Mouse (Mus musculus) macrophage (primary cell): Measurements from ENCODE around the gene Camk2d. TPM values are rescaled to one million over a fixed set of nuclear protein-coding genes. Genes with fewer than 3 reads are reported as not detected.

ENCODE experiments used
- H3K27ac ChIP-seq: fragments of 350-480 bp; formaldehyde crosslinking; 2 replicates; pipeline ENCODE4 v1.9.0; 2021
- H3K36me3 ChIP-seq: fragments of 350-480 bp; formaldehyde crosslinking; 2 replicates; pipeline ENCODE4 v1.9.0; 2021; ENCODE audit errors: inconsistent target
- H3K4me3 ChIP-seq: fragments of 350-480 bp; formaldehyde crosslinking; 2 replicates; pipeline ENCODE4 v1.9.0; 2021; ENCODE audit errors: inconsistent target
- H3K79me2 ChIP-seq: fragments of 350-480 bp; formaldehyde crosslinking; 2 replicates; pipeline ENCODE4 v1.9.0; 2021; ENCODE audit errors: inconsistent target
- WGBS: methylation state at CpG from one replicate; pipeline ENCODE4 v1.1.7; 2026; ENCODE audit warnings: inconsistent platforms; ENCODE audit not compliant: missing documents; 5-methylcytosine and 5-hydroxymethylcytosine counted together
- polyA plus RNA-seq: library from polyadenylated mRNA; stranded (reverse); fragments of 250-400 nt; gene quantifications from 3 replicates; pipeline ENCODE4 v1.2.4, GENCODE M21; 2018; ENCODE audit warnings: inconsistent platforms

Gene Camk2d
- polyA plus RNA-seq, 1 experiment from 2014 or later: 69.7 TPM

DNA sequence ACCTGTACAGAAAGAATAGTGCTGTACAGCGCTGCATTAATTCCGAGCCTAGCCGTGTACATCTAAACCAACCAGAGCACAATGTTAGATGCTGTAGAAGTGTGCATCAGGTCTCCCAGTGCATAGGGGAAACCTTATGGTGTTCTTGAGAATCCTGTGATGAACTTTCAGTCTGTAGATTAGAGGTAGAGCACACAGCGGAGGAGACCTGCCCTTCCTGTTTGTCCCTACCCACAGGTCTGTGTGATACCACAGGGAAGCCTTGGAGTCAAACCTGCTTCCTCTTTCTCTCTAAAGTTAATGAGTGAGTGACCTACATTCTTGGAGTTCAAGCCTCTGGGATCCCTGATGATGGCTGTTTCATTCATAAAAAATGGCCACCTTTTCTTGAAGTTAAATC is 54.2 kb downstream of the Camk2d start:
- 76% methylated on average over 4 of the region's 4 CpGs for WGBS
- Histone ChIP-seq H3K27ac (no peak overlapping the region), H3K36me3 (no peaks in the 10 kb centered on the region), H3K79me2 (peaks cover 83% of the 10 kb centered on the region), H3K4me3 (no peak overlapping the region)

GRCm38 (mm10) chr3:126650747-126651146 is 54.6 kb downstream of the Camk2d start:
- no peak overlapping the region for H3K27ac ChIP-seq
- H3K36me3 ChIP-seq: no peaks in the 10 kb centered on the region
- 92% methylated on average over 6 of the region's 6 CpGs for WGBS
- H3K79me2 ChIP-seq: peaks cover 83% of the 10 kb centered on the region
- no peak overlapping the region for H3K4me3 ChIP-seq

GRCm38 (mm10) chr3:126652361-126652760 is 56.3 kb downstream of the Camk2d start:
- no peak overlapping the region for H3K27ac ChIP-seq
- H3K4me3 ChIP-seq: no peak overlapping the region
- H3K79me2 ChIP-seq: peaks cover 90% of the 10 kb centered on the region
- no peaks in the 10 kb centered on the region for H3K36me3 ChIP-seq
- WGBS: 62% methylated on average over 2 of the region's 2 CpGs

DNA sequence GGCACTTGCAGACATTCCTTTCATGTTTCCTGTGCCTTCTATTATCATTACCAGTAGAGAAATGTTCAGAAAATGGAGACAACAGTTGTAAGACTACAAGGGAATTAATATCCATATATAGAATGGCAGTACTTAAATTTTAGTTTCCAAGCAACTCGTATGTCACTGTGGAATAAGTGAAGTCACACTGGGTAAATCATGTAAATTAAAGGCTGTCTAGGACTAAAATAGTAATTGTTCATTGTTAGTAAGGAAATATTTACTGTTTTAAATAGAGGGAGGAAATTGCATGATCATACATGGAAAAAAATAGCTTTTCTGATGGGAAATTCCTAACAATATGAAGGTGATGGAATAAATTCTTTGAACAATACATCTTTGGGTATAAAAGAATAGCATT is 57.0 kb downstream of the Camk2d start:
- Histone ChIP-seq H3K27ac (no peak overlapping the region), H3K36me3 (no peaks in the 10 kb centered on the region), H3K4me3 (no peak overlapping the region), H3K79me2 (peaks cover 85% of the 10 kb centered on the region)
- WGBS: 86% methylated on average over 1 of the region's 1 CpGs

DNA sequence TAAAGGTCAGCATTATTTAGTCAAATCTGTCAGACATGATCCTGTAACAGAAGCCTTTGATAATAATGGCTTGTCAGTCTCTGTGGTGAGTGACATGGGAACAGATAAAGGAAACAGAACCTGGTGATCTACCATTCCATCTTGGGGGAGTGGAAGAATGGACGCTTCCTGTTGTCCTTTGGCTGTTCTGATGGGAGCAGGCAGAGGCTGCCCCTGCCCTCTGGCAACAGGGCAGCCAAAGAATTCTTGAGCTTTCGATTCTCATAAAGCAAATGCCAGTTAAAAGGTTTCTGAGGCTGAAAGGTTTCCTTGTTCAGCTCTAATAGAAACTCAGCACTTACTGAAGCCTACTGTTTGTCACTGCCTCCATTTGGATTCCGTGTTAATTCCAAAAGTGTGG is 60.1 kb downstream of the Camk2d start:
- WGBS: 97% methylated on average over 3 of the region's 3 CpGs
- peaks cover 80% of the 10 kb centered on the region for H3K79me2 ChIP-seq
- H3K36me3 ChIP-seq: no peaks in the 10 kb centered on the region
- H3K4me3 ChIP-seq: no peak overlapping the region
- no peak overlapping the region for H3K27ac ChIP-seq

DNA sequence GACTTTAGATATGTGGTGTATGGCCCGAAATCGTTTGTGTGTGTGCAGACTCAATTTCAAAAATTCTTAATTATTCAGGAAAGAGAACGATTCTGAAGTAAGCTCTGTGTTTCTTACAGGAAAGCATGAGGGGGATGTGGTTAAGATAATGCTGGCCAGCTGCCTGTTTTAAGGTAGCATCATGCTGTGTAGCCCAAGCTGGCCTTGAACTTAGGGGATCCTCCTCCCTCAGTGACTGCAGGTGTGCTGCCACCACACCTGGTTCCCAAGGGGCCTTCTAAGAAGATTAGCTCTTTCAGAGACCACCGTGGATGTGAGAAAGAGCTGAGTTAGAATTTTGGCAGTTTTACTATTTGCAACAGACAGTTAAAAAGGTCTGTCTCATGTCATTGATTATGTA is 61.8 kb downstream of the Camk2d start:
- peak overlapping the region; percentile 13; the same call in 1 of the 2 replicates for H3K27ac ChIP-seq
- H3K79me2 ChIP-seq: peaks cover 80% of the 10 kb centered on the region
- H3K36me3 ChIP-seq: no peaks in the 10 kb centered on the region
- H3K4me3 ChIP-seq: no peak overlapping the region
- WGBS: 26% methylated on average over 4 of the region's 4 CpGs

DNA sequence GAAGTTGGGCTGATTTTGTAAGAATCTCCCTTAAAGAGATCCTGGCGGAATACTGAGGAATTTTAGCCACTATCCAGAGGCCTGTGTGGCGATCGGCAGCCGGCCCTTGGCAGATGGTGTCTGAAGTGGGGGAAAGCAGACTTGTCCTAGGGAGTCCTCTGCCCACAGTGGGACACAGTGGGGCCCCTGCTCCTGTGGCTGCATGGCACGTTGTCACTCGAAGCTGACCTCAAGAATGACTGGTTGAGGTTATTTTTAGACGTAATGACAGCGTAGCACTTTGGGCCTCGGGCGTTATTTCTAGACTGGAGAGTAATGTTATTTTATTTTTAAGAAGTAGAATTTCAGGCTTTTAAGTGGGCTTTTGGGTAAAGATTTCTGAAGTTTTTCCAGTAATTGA is 62.7 kb downstream of the Camk2d start:
- H3K27ac ChIP-seq: peak overlapping the region; percentile 10
- no peaks in the 10 kb centered on the region for H3K36me3 ChIP-seq
- H3K4me3 ChIP-seq: no peak overlapping the region
- peaks cover 80% of the 10 kb centered on the region for H3K79me2 ChIP-seq
- 50% methylated on average over 10 of the region's 10 CpGs for WGBS

GRCm38 (mm10) chr3:126659235-126659634 is 63.1 kb downstream of the Camk2d start:
- no peaks in the 10 kb centered on the region for H3K36me3 ChIP-seq
- 72% methylated on average over 8 of the region's 8 CpGs for WGBS
- H3K4me3 ChIP-seq: no peak overlapping the region
- peak overlapping the region; percentile 10 for H3K27ac ChIP-seq
- H3K79me2 ChIP-seq: peaks cover 80% of the 10 kb centered on the region

DNA sequence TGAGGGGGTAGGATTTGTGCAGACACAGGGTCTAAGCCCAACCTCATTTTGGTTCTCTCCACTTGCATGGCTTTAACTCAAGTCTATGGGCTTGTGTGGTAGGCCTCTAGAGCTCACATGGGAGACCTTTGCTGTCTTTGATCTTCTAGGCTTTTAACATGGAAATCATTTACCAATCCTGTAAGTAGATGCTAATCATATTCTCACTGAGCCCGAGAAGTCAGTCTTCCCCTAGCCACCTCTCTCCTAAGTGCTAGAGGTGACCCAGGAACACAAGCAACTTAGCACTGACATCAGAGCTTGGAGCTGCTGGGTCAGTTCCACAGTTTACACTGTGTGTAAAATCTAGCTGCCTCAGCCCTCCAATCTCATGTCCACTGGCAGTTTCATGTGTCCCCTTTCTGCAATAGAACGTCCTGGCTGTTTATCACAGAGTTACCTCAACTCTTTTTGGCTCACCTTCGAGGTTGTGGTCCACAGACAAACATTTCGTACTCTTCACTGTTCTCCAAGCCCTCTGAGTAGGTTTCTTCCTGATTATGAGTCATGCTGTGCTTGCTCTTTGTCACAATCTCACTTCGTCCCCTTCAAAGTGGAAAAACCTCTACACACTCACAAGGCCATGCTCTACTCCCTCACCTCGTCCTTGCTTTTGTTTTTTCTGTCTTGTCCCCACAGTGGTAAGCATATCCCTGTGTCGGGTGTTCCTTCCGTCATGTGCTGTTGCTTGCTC is 63.9 kb downstream of the Camk2d start:
- Histone ChIP-seq H3K27ac (peak overlapping the region; percentile 51), H3K36me3 (no peaks in the 10 kb centered on the region), H3K4me3 (no peak overlapping the region), H3K79me2 (peaks cover 81% of the 10 kb centered on the region)
- WGBS: 86% methylated on average over 8 of the region's 8 CpGs

GRCm38 (mm10) chr3:126660575-126660974 is 64.5 kb downstream of the Camk2d start:
- Histone ChIP-seq H3K36me3 (no peaks in the 10 kb centered on the region), H3K79me2 (peaks cover 83% of the 10 kb centered on the region), H3K27ac (peak overlapping the region; percentile 51), H3K4me3 (no peak overlapping the region)
- 46% methylated on average over 2 of the region's 2 CpGs for WGBS

GRCm38 (mm10) chr3:126660986-126661385 is 64.9 kb downstream of the Camk2d start:
- WGBS: 31% methylated on average over 6 of the region's 6 CpGs
- H3K4me3 ChIP-seq: no peak overlapping the region
- no peaks in the 10 kb centered on the region for H3K36me3 ChIP-seq
- H3K27ac ChIP-seq: peak overlapping the region; percentile 51
- peaks cover 83% of the 10 kb centered on the region for H3K79me2 ChIP-seq

DNA sequence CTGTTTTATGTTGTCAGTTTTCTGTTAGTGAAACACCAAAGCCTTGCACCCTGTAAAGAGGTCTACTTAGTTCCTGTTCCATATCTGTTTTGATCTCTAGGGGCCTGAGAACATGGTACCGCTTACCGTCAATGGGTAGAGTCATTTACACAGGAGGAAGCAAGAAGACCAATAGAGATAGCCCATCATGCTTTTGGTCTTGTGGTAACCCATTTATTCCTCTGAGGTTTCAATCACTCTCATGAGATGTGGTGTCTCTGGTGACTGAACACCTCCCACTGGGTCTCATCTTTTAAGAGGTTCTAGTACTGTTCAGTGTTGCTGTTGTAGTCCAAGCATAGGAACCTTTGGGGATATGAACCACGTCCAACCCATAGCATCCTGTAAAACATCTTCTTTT is 65.8 kb downstream of the Camk2d start:
- H3K27ac ChIP-seq: no peak overlapping the region
- no peak overlapping the region for H3K4me3 ChIP-seq
- 93% methylated on average over 3 of the region's 3 CpGs for WGBS
- H3K79me2 ChIP-seq: peaks cover 83% of the 10 kb centered on the region
- H3K36me3 ChIP-seq: no peaks in the 10 kb centered on the region

DNA sequence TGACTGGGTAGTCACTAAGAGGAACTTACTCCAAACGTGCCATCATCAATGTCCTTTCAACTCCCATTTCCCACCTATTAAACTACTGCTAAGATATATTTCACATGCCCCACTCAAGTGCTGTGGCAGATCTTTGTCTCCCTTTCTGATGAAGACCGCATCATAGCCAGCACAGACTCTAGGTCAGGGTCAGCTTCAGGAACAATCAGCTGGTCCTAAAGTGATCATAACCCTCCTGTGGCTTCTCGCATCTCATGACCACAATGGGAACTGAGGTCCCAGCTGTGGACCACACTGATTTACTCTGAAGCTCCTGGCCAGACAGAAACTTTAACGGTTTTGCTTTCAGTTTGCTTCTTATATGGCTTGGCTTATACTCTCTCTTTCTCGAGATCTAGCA is 67.3 kb downstream of the Camk2d start:
- Histone ChIP-seq H3K79me2 (peaks cover 98% of the 10 kb centered on the region), H3K27ac (no peak overlapping the region), H3K4me3 (no peak overlapping the region), H3K36me3 (no peaks in the 10 kb centered on the region)
- 63% methylated on average over 5 of the region's 5 CpGs for WGBS

GRCm38 (mm10) chr3:126665866-126666265 is 69.8 kb downstream of the Camk2d start:
- H3K27ac ChIP-seq: no peak overlapping the region
- H3K36me3 ChIP-seq: no peaks in the 10 kb centered on the region
- WGBS: 71% methylated on average over 1 of the region's 1 CpGs
- H3K79me2 ChIP-seq: peaks cover 100% of the 10 kb centered on the region
- no peak overlapping the region for H3K4me3 ChIP-seq

DNA sequence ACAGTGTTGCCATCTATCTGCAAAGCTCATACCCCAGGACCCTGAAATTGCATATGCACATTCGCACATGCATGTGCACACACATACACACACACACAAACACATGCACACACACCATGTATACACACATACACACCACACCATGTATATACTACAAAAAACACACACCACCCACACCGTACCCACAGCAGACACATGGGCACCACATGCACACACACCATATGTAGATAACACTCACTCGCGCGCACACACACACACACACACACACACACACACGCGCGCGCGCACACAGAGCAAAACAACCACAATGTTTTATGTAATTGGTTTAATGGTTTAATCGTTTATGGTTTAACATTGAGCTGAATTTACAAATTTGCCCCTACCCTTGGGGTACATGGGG is 70.9 kb downstream of the Camk2d start:
- Histone ChIP-seq H3K27ac (no peak overlapping the region), H3K79me2 (peaks cover 100% of the 10 kb centered on the region), H3K36me3 (no peaks in the 10 kb centered on the region), H3K4me3 (no peak overlapping the region)
- 96% methylated on average over 9 of the region's 11 CpGs for WGBS

- Histone ChIP-seq H3K27ac (no peak overlapping the region), H3K79me2 (peaks cover 100% of the 10 kb centered on the region), H3K36me3 (no peaks in the 10 kb centered on the region), H3K4me3 (no peak overlapping the region)
- 85% methylated on average over 7 of the region's 7 CpGs for WGBS
These were observed 71.3 kb downstream of the Camk2d start for GRCm38 (mm10) chr3:126667451-126667850.
